Mouse (Mus musculus) intestine, embryonic 16.5 days (tissue): Measurements from ENCODE around the gene Anxa1. TPM values are rescaled to one million over a fixed set of nuclear protein-coding genes. Genes with fewer than 3 reads are reported as not detected.
A peak's percentile ranks its signal among the peaks of the same experiment; 100 is the strongest.

Source experiments
- ATAC-seq: fragments of 200-750 bp; cut with Nextera tagmentation; 2 replicates; pipeline ENCODE4 v1.8.0; 2017; ENCODE audit warnings: moderate TSS enrichment, moderate library complexity
- H3K27ac ChIP-seq: fragments of 300-500 bp; sonication (generic); 2 replicates; pipeline ENCODE4 v1.5.1; 2014; ENCODE audit warnings: mild to moderate bottlenecking, low read length
- H3K27me3 ChIP-seq: fragments of 300-500 bp; sonication (generic); replicated peaks from 2 replicates; pipeline ENCODE4 v1.6.1; 2014; ENCODE audit warnings: low read length, control low read depth, mixed read lengths; ENCODE audit not compliant: control insufficient read depth, insufficient read depth
- H3K36me3 ChIP-seq: fragments of 300-500 bp; sonication (generic); 2 replicates; pipeline ENCODE4 v1.6.1; 2014; ENCODE audit warnings: low read length, control low read depth; ENCODE audit not compliant: control insufficient read depth, insufficient read depth
- H3K4me1 ChIP-seq: fragments of 300-500 bp; sonication (generic); 2 replicates; pipeline ENCODE4 v1.6.1; 2014; ENCODE audit warnings: low read length, control low read depth, mixed read lengths; ENCODE audit not compliant: control insufficient read depth, insufficient read depth
- H3K4me2 ChIP-seq: fragments of 300-500 bp; sonication (generic); 2 replicates; pipeline ENCODE4 v1.6.1; 2014; ENCODE audit warnings: low read depth, low read length, control low read depth
- H3K4me3 ChIP-seq: fragments of 300-500 bp; sonication (generic); 2 replicates; pipeline ENCODE4 v1.5.1; 2014; ENCODE audit warnings: mild to moderate bottlenecking, low read length
- H3K9ac ChIP-seq: fragments of 300-500 bp; sonication (generic); 2 replicates; pipeline ENCODE4 v1.6.1; 2014; ENCODE audit warnings: low read depth, low read length
- H3K9me3 ChIP-seq: fragments of 300-500 bp; sonication (generic); 2 replicates; pipeline ENCODE4 v1.6.1; 2016; ENCODE audit warnings: low read length, control low read depth; ENCODE audit not compliant: control insufficient read depth
- WGBS: fragments of 180-500 bp; shearing (Covaris S2); extraction: QIAGEN DNeasy Blood & Tissue Kit; methylation state at CpG from one replicate; pipeline ENCODE4 v1.1.7; 2014; 5-methylcytosine and 5-hydroxymethylcytosine counted together
- polyA plus RNA-seq: library from polyadenylated mRNA; unstranded; fragments of >200 nt; fragmentation: Nextera tagmentation; extraction: Ambion mirVana; gene quantifications from 2 replicates; pipeline ENCODE4 v1.2.1, GENCODE M21; 2015

Gene Anxa1
- 52.2 and 59.5 TPM in 2 replicates for polyA plus RNA-seq

GRCm38 (mm10) chr19:20390455-20390994, at the start of gene Anxa1:
Anxa1 (minus strand) TSS chr19:20390944.
- H3K27me3 ChIP-seq = no peaks in the 10 kb centered on the region
- peak within 1 kb of the TSS; percentile 32 for H3K4me3 ChIP-seq

GRCm38 (mm10) chr19:20437043-20437442, 46.3 kb upstream of the Anxa1 start:
- 55% methylated on average over 5 of the region's 5 CpGs for WGBS
- no peaks in the 10 kb centered on the region for H3K4me1 ChIP-seq
- H3K36me3 ChIP-seq = no peaks in the 10 kb centered on the region
- no peak overlapping the region for H3K4me3 ChIP-seq
- ATAC-seq = no peak
- no peaks in the 10 kb centered on the region for H3K27me3 ChIP-seq
- H3K9me3 ChIP-seq = no peaks in the 10 kb centered on the region
- H3K4me2 ChIP-seq = no peak overlapping the region
- H3K9ac ChIP-seq = no peak overlapping the region
- no peak overlapping the region for H3K27ac ChIP-seq

More at GRCm38 (mm10) chr19:20390455-20390994, at the start of gene Anxa1:
- peak within 1 kb of the TSS; percentile 53 for H3K27ac ChIP-seq
- no peaks in the 10 kb centered on the region for H3K36me3 ChIP-seq
- no peak within 1 kb of the TSS for H3K9ac ChIP-seq
- ATAC-seq = peak; percentile 70
- peak within 1 kb of the TSS; percentile 33 for H3K4me2 ChIP-seq
- WGBS = 36% methylated on average over 5 of the region's 5 CpGs
- H3K4me1 ChIP-seq = 0 out of 2 replicates have a peak, but pooled peaks cover 2% of the 10 kb centered on the region
- H3K9me3 ChIP-seq = no peaks in the 10 kb centered on the region

GRCm38 (mm10) chr19:20434541-20434940, 43.8 kb upstream of the Anxa1 start:
- Histone ChIP-seq H3K4me3 (no peak overlapping the region), H3K36me3 (no peaks in the 10 kb centered on the region), H3K9ac (no peak overlapping the region), H3K4me2 (no peak overlapping the region), H3K9me3 (no peaks in the 10 kb centered on the region), H3K27ac (no peak overlapping the region), H3K27me3 (no peaks in the 10 kb centered on the region), H3K4me1 (no peaks in the 10 kb centered on the region)
- ATAC-seq = peak; percentile 70; the same call in 1 of the 2 replicates
- 9% methylated on average over 3 of the region's 3 CpGs for WGBS

GRCm38 (mm10) chr19:20433966-20434365, 43.2 kb upstream of the Anxa1 start:
- no peak for ATAC-seq
- Histone ChIP-seq H3K4me3 (no peak overlapping the region), H3K4me1 (no peaks in the 10 kb centered on the region), H3K27ac (no peak overlapping the region), H3K9ac (no peak overlapping the region), H3K27me3 (no peaks in the 10 kb centered on the region), H3K9me3 (no peaks in the 10 kb centered on the region), H3K4me2 (no peak overlapping the region), H3K36me3 (no peaks in the 10 kb centered on the region)
- 71% methylated on average over 5 of the region's 5 CpGs for WGBS

GRCm38 (mm10) chr19:20426443-20427161, 35.9 kb upstream of the Anxa1 start:
- WGBS = 70% methylated on average over 12 of the region's 12 CpGs
- Histone ChIP-seq H3K36me3 (no peaks in the 10 kb centered on the region), H3K27me3 (no peaks in the 10 kb centered on the region), H3K9me3 (no peaks in the 10 kb centered on the region), H3K9ac (no peak overlapping the region), H3K4me1 (no peaks in the 10 kb centered on the region), H3K4me3 (no peak overlapping the region), H3K27ac (no peak overlapping the region), H3K4me2 (no peak overlapping the region)
- no peak for ATAC-seq

GRCm38 (mm10) chr19:20411276-20411675, 20.5 kb upstream of the Anxa1 start:
- WGBS = 81% methylated on average over 3 of the region's 3 CpGs
- no peak overlapping the region for H3K4me3 ChIP-seq
- no peaks in the 10 kb centered on the region for H3K27me3 ChIP-seq
- no peaks in the 10 kb centered on the region for H3K4me1 ChIP-seq
- no peak overlapping the region for H3K9ac ChIP-seq
- H3K9me3 ChIP-seq = no peaks in the 10 kb centered on the region
- no peak overlapping the region for H3K27ac ChIP-seq
- no peaks in the 10 kb centered on the region for H3K36me3 ChIP-seq
- H3K4me2 ChIP-seq = no peak overlapping the region
- no peak for ATAC-seq

- no peak overlapping the region for H3K9ac ChIP-seq
- H3K4me1 ChIP-seq = no peaks in the 10 kb centered on the region
- no peak overlapping the region for H3K4me3 ChIP-seq
- ATAC-seq = no peak
- no peak overlapping the region for H3K27ac ChIP-seq
- no peaks in the 10 kb centered on the region for H3K27me3 ChIP-seq
- 63% methylated on average over 9 of the region's 9 CpGs for WGBS
- no peak overlapping the region for H3K4me2 ChIP-seq
- no peaks in the 10 kb centered on the region for H3K9me3 ChIP-seq
- no peaks in the 10 kb centered on the region for H3K36me3 ChIP-seq
Observed at GRCm38 (mm10) chr19:20409541-20410528, 19.1 kb upstream of the Anxa1 start.

GRCm38 (mm10) chr19:20406475-20406874, 15.7 kb upstream of the Anxa1 start:
- WGBS = 35% methylated on average over 3 of the region's 3 CpGs
- Histone ChIP-seq H3K27ac (no peak overlapping the region), H3K4me1 (0 out of 2 replicates have a peak, but pooled peaks cover 5% of the 10 kb centered on the region), H3K36me3 (no peaks in the 10 kb centered on the region), H3K27me3 (no peaks in the 10 kb centered on the region), H3K9me3 (no peaks in the 10 kb centered on the region), H3K4me2 (0 out of 2 replicates have a peak overlapping the region, but pooled peaks have one; percentile 6), H3K9ac (no peak overlapping the region), H3K4me3 (no peak overlapping the region)
- peak; percentile 96 for ATAC-seq

- Histone ChIP-seq H3K9me3 (no peaks in the 10 kb centered on the region), H3K36me3 (no peaks in the 10 kb centered on the region), H3K9ac (no peak overlapping the region), H3K27ac (no peak overlapping the region), H3K27me3 (no peaks in the 10 kb centered on the region), H3K4me2 (no peak overlapping the region), H3K4me3 (no peak overlapping the region), H3K4me1 (0 out of 2 replicates have a peak, but pooled peaks cover 5% of the 10 kb centered on the region)
- no peak for ATAC-seq
- WGBS = 71% methylated on average over 4 of the region's 4 CpGs
Observed at GRCm38 (mm10) chr19:20405015-20405414, 14.3 kb upstream of the Anxa1 start.
